Mouse (Mus musculus) small intestine, adult 2 months (tissue): Measurements from ENCODE around the gene Nbas.

Experiments used
- CTCF ChIP-seq: fragments of 200-500 bp; IDR thresholded peaks from 2 replicates; pipeline ENCODE4 v1.5.1; 2012; ENCODE audit warnings: low read depth, mild to moderate bottlenecking, control low read depth, inconsistent platforms, low read length, moderate library complexity, mixed read lengths; ENCODE audit not compliant: insufficient replicate concordance, insufficient read length; ENCODE audit errors: extremely low read depth
- POLR2A ChIP-seq: fragments of 200-500 bp; IDR thresholded peaks from 2 replicates; pipeline ENCODE4 v1.6.1; 2012; ENCODE audit warnings: low read depth, mild to moderate bottlenecking, control low read depth, inconsistent platforms, low read length, moderate library complexity

GRCm38 (mm10) chr12:13518082-13518481 is 249.1 kb downstream of the Nbas start:
- TF ChIP-seq POLR2A (no peak), CTCF (no peak)
